Mouse (Mus musculus): ENCODE results near the gene Ccdc183. TPM values are rescaled to one million over a fixed set of nuclear protein-coding genes. Genes with fewer than 3 reads are reported as not detected.

Ccdc183 gene
- polyA plus RNA-seq, 1 experiment from 2014 or later = 0.23 TPM

DNA sequence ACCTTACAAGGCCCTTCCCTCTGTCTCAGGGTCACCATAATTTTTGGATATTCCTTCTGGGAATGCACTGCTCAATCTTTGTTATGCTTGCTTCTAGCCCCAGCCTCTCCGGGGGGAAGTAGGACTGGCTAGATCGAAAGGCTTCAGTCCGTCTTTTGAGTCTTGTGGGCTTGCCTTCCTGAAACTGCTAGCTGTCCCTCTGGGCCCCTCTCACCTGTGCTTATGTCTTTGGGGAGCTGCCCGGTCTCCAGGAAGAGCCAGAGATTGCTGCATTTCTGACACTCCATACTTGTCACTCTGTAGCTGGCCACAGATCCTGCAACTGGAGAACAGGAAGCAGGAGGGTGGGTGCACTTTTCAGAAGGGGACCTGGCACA lies 3.4 kb upstream of the Ccdc183 start:
- no peak for ATAC-seq (ENCODE audit: low FRiP score, low TSS enrichment)
- WGBS = 84% methylated on average over 4 of the region's 4 CpGs

DNA sequence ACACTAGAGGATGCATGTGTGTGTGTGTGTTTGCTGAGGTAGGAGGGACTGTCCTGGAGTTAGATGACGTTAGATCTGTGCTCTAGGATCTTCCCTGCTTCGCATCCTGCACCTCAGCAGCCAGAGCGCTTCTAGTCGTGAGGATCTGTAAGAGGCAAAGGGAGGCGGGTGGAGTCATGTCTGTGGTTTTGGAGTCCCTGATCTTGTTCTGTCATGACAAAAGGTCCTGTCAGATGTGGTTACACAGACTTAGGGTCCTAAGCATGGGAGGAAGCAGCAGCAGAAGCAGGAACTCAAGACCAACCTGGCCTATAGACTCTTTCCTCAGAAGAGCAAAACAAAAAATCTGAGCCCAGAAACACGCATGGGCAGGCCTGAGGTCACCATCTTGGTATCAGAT lies 2.9 kb upstream of the Ccdc183 start:
- peaks cover 22% of the 10 kb centered on the region for H3K27me3 ChIP-seq (ENCODE audit: control insufficient read depth, insufficient read depth, low read length)
- peaks cover 12% of the 10 kb centered on the region for H3K4me1 ChIP-seq (ENCODE audit: control insufficient read depth, insufficient read depth, low read length)
- H3K4me2 ChIP-seq (replicated peaks; ENCODE audit: low read depth, low read length) = no peak overlapping the region
- H3K36me3 ChIP-seq (ENCODE audit: control insufficient read depth, insufficient read depth, low read length) = no peaks in the 10 kb centered on the region
- no peak overlapping the region for H3K9ac ChIP-seq (ENCODE audit: low read depth, low read length)
- no peaks in the 10 kb centered on the region for H3K9me3 ChIP-seq (ENCODE audit: control insufficient read depth, low read length)
- no peak overlapping the region for H3K4me3 ChIP-seq (ENCODE audit: low read length)
- no peak overlapping the region for H3K27ac ChIP-seq (ENCODE audit: low read depth, low read length)
- no peak for ATAC-seq (ENCODE audit: low FRiP score, low TSS enrichment)
- WGBS = 71% methylated on average over 6 of the region's 6 CpGs

More for the DNA sequence above, 3.4 kb upstream of the Ccdc183 start:
- Histone ChIP-seq H3K4me2 (replicated peaks; ENCODE audit: low read depth, low read length) (peak overlapping the region; percentile 84), H3K4me3 (ENCODE audit: low read length) (no peak overlapping the region), H3K27me3 (ENCODE audit: control insufficient read depth, insufficient read depth, low read length) (peaks cover 18% of the 10 kb centered on the region), H3K9me3 (ENCODE audit: control insufficient read depth, low read length) (no peaks in the 10 kb centered on the region), H3K36me3 (ENCODE audit: control insufficient read depth, insufficient read depth, low read length) (no peaks in the 10 kb centered on the region), H3K9ac (ENCODE audit: low read depth, low read length) (peak overlapping the region; percentile 12; the same call in 1 of the 2 replicates), H3K27ac (ENCODE audit: low read depth, low read length) (no peak overlapping the region), H3K4me1 (ENCODE audit: control insufficient read depth, insufficient read depth, low read length) (peaks cover 12% of the 10 kb centered on the region)

DNA sequence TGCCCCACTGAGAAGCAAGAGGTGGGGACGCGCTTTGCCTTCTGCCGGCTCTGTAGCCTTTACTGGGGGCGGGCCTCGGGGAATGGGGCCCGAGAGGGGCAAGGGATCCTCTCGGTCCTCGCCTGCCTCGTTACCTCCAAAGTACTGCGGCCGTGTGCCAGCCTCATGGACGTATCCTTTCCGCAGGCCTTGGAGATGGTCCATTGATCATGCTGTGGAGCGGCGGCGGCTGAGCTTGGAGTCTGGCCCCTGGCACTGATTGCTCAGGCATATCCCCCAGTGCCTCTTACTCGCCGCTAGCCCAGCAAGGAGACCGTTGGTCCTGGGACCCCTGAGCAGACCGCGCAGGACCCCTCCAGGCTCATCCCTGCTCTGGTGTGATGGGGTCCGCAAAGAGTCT lies 1.1 kb downstream of the Ccdc183 start:
- H3K4me3 ChIP-seq (ENCODE audit: low read length) = peak overlapping the region; percentile 8
- ATAC-seq (ENCODE audit: low FRiP score, low TSS enrichment) = peak; percentile 44; the same call in 1 of the 2 replicates
- 18% methylated on average over 22 of the region's 22 CpGs for WGBS
- H3K27ac ChIP-seq (ENCODE audit: low read depth, low read length) = no peak overlapping the region
- H3K9me3 ChIP-seq (ENCODE audit: control insufficient read depth, low read length) = no peaks in the 10 kb centered on the region
- H3K4me1 ChIP-seq (ENCODE audit: control insufficient read depth, insufficient read depth, low read length) = peaks cover 12% of the 10 kb centered on the region
- peaks cover 28% of the 10 kb centered on the region for H3K27me3 ChIP-seq (ENCODE audit: control insufficient read depth, insufficient read depth, low read length)
- H3K4me2 ChIP-seq (replicated peaks; ENCODE audit: low read depth, low read length) = peak overlapping the region; percentile 41
- no peaks in the 10 kb centered on the region for H3K36me3 ChIP-seq (ENCODE audit: control insufficient read depth, insufficient read depth, low read length)
- H3K9ac ChIP-seq (ENCODE audit: low read depth, low read length) = no peak overlapping the region; the same call in 1 of the 2 replicates

DNA sequence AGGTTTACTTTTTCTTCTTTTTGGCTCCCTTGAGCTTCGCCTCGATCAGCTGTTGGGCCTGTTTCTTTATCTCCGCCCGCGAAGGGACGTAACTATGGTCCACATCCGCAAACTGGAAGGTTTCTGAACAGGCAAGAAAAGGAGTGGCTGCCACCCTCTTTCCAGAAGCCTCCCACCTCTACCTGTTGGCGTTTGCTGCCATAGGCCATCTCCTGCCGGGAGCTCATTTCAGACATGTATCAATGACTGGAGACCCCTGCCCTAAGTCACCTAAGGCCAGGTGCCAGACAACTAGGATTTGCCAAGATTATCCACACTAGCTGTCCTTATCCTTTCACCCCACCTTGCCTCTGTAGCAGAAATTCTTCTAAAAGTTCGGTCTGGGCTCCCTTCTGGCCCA lies 8.8 kb downstream of the Ccdc183 start:
- H3K4me2 ChIP-seq (replicated peaks; ENCODE audit: low read depth, low read length) = peak overlapping the region; percentile 74
- H3K36me3 ChIP-seq (ENCODE audit: control insufficient read depth, insufficient read depth, low read length) = no peaks in the 10 kb centered on the region; the same call in 1 of the 2 replicates
- H3K4me3 ChIP-seq (ENCODE audit: low read length) = peak overlapping the region; percentile 88
- no peak overlapping the region; the same call in 1 of the 2 replicates for H3K27ac ChIP-seq (ENCODE audit: low read depth, low read length)
- H3K27me3 ChIP-seq (ENCODE audit: control insufficient read depth, insufficient read depth, low read length) = no peaks in the 10 kb centered on the region
- H3K9ac ChIP-seq (ENCODE audit: low read depth, low read length) = peak overlapping the region; percentile 99; the same call in 1 of the 2 replicates
- no peaks in the 10 kb centered on the region for H3K9me3 ChIP-seq (ENCODE audit: control insufficient read depth, low read length)
- H3K4me1 ChIP-seq (ENCODE audit: control insufficient read depth, insufficient read depth, low read length) = peaks cover 13% of the 10 kb centered on the region
- WGBS = 72% methylated on average over 10 of the region's 10 CpGs
- ATAC-seq (ENCODE audit: low FRiP score, low TSS enrichment) = peak; percentile 21

DNA sequence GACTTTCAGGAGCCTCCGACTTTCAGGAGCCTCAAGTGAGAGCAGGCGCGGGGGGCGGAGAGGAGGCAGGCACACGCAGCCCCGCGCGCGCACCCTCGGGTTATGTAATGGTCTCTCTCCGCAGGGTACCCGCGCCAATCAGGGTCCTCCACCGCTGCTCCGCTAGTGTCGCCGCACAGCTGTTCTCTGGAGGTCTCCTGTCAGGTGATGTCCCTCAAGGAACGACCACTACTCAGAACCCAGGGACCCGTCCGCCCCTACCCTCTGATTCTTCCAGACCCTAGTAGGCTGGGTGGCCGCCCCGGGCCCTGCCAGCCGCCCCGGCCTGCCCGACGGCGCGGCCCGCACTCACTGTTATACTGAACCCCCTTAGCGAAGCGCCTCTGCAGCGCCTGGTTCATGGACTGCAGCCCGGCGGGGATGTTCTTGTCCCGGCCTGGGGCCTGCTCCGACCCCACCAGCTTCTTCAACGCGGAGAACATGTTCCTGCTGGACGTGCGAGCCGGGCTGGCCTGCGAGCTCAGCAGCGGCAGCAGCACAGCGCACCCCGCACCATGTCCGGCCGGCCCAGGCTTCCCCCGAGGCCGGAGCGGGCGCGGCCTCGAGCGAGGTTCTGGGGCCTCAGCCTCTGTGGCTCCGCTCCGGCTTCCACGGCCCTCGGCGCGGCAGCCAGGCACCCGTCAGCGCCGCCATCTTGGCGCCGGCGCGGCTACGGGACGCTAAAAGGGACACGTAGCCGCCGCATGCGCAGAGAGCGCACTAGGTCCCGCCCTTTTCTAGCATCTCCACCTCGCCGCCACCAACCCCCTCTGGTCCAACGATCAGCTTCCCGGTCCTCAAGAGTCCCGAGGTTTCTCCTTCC lies 9.5 kb downstream of the Ccdc183 start, which contains the start of gene Rabl6:
Gene Rabl6, minus strand, starts transcription at position 761 of the 862 bp plus-strand sequence.
- peak; percentile 91 for ATAC-seq (ENCODE audit: low FRiP score, low TSS enrichment)

DNA sequence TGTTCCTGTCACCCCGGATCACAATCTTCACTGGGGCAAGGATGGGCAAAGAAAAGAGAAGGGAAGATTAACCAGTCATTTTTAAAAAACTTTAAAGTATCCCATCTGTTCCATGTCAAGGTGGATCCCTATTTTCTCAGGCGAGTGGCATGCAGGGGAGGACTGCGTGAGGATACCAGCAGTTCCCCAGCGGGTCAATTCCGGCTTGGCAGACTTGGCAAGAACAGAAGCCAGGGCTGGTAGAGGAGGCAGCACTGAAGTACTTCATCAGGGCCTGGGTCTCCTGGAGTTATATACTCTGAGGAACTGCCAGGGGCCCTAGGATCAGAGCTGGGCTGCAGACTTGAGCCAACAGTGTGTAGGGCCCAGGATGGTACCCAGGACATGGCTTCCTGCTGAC lies 15.0 kb downstream of the Ccdc183 start:
- WGBS = 91% methylated on average over 5 of the region's 5 CpGs
- H3K4me3 ChIP-seq (ENCODE audit: low read length) = no peak overlapping the region
- no peak for ATAC-seq (ENCODE audit: low FRiP score, low TSS enrichment)
- no peak overlapping the region for H3K9ac ChIP-seq (ENCODE audit: low read depth, low read length)
- H3K27me3 ChIP-seq (ENCODE audit: control insufficient read depth, insufficient read depth, low read length) = no peaks in the 10 kb centered on the region
- no peak overlapping the region for H3K4me2 ChIP-seq (replicated peaks; ENCODE audit: low read depth, low read length)
- no peak overlapping the region for H3K27ac ChIP-seq (ENCODE audit: low read depth, low read length)
- H3K9me3 ChIP-seq (ENCODE audit: control insufficient read depth, low read length) = no peaks in the 10 kb centered on the region
- H3K4me1 ChIP-seq (ENCODE audit: control insufficient read depth, insufficient read depth, low read length) = peaks cover 13% of the 10 kb centered on the region
- H3K36me3 ChIP-seq (ENCODE audit: control insufficient read depth, insufficient read depth, low read length) = peaks cover 56% of the 10 kb centered on the region

More for the DNA sequence above, 9.5 kb downstream of the Ccdc183 start, which contains the start of gene Rabl6:
- H3K27me3 ChIP-seq (ENCODE audit: control insufficient read depth, insufficient read depth, low read length) = no peaks in the 10 kb centered on the region
- no peaks in the 10 kb centered on the region for H3K9me3 ChIP-seq (ENCODE audit: control insufficient read depth, low read length)
- peak within 1 kb of the TSS; percentile 95 for H3K27ac ChIP-seq (ENCODE audit: low read depth, low read length)
- H3K36me3 ChIP-seq (ENCODE audit: control insufficient read depth, insufficient read depth, low read length) = peaks cover 2% of the 10 kb centered on the region; the same call in 1 of the 2 replicates
- H3K4me1 ChIP-seq (ENCODE audit: control insufficient read depth, insufficient read depth, low read length) = peaks cover 13% of the 10 kb centered on the region
- peak within 1 kb of the TSS; percentile 74 for H3K4me2 ChIP-seq (replicated peaks; ENCODE audit: low read depth, low read length)
- WGBS = under 1% methylated on average over 72 of the region's 80 CpGs
- H3K9ac ChIP-seq (ENCODE audit: low read depth, low read length) = peak within 1 kb of the TSS; percentile 99
- H3K4me3 ChIP-seq (ENCODE audit: low read length) = peak within 1 kb of the TSS; percentile 88

DNA sequence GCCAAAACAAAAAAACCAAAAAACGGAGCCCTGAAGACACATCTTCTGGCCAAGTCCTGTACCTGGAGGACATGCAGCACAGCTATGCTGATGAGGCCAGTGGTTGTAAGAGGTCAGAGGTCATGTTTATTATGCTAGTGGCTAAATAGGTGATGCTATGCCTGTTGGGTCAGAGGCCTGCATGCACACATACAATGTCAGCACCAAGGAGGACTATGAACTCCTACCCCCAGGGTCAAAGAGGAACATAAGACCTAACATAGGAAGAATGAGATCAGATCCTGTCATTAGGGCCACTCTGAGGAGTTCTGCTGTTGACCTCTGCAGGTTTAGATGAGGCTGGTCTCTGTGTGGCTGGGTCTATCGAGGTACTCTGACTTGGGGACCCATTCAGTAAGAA lies 17.4 kb downstream of the Ccdc183 start:
- Histone ChIP-seq H3K9me3 (ENCODE audit: control insufficient read depth, low read length) (no peaks in the 10 kb centered on the region), H3K36me3 (ENCODE audit: control insufficient read depth, insufficient read depth, low read length) (peaks cover 80% of the 10 kb centered on the region), H3K27ac (ENCODE audit: low read depth, low read length) (no peak overlapping the region), H3K4me1 (ENCODE audit: control insufficient read depth, insufficient read depth, low read length) (no peaks in the 10 kb centered on the region), H3K9ac (ENCODE audit: low read depth, low read length) (no peak overlapping the region), H3K4me3 (ENCODE audit: low read length) (no peak overlapping the region), H3K27me3 (ENCODE audit: control insufficient read depth, insufficient read depth, low read length) (no peaks in the 10 kb centered on the region), H3K4me2 (replicated peaks; ENCODE audit: low read depth, low read length) (no peak overlapping the region)
- WGBS = 86% methylated on average over 2 of the region's 2 CpGs
- no peak for ATAC-seq (ENCODE audit: low FRiP score, low TSS enrichment)

DNA sequence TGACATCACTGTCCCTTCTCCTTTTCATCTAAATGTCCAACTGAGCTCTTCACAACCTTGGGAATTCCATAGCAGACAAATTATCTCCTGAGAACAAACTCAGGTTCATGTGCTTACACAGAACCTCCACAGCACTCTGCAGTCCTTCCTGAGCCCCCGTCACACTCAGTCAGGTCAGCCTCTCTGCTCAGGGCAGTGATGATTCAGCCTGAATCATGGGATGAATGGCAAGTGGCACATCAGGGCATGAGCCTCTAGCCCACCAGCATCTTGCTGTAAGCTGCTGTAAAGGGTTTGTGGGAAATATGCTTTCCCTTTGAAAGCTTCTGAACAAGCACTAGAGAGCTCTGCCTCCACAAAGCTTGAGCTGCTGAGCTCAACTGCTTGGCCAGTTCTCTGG lies 18.7 kb downstream of the Ccdc183 start:
- peaks cover 88% of the 10 kb centered on the region for H3K36me3 ChIP-seq (ENCODE audit: control insufficient read depth, insufficient read depth, low read length)
- H3K4me1 ChIP-seq (ENCODE audit: control insufficient read depth, insufficient read depth, low read length) = no peaks in the 10 kb centered on the region
- H3K9ac ChIP-seq (ENCODE audit: low read depth, low read length) = no peak overlapping the region
- no peaks in the 10 kb centered on the region for H3K9me3 ChIP-seq (ENCODE audit: control insufficient read depth, low read length)
- H3K4me3 ChIP-seq (ENCODE audit: low read length) = no peak overlapping the region
- no peaks in the 10 kb centered on the region for H3K27me3 ChIP-seq (ENCODE audit: control insufficient read depth, insufficient read depth, low read length)
- no peak overlapping the region for H3K4me2 ChIP-seq (replicated peaks; ENCODE audit: low read depth, low read length)
- no peak overlapping the region for H3K27ac ChIP-seq (ENCODE audit: low read depth, low read length)
- WGBS = 96% methylated on average over 1 of the region's 1 CpGs
- no peak for ATAC-seq (ENCODE audit: low FRiP score, low TSS enrichment)
